Mouse (Mus musculus): Measurements from ENCODE around the gene Nek7. TPM values are rescaled to one million over a fixed set of nuclear protein-coding genes. Genes with fewer than 3 reads are reported as not detected.

The Nek7 gene
- total and polyA plus RNA-seq, 2 experiments from 2014 or later: 19.7 to 24.0 TPM

GRCm38 (mm10) chr1:138542170-138542515 is 77.8 kb downstream of the Nek7 start:
- Histone ChIP-seq H3K27ac (ENCODE audit: low read depth, low read length) (no peak overlapping the region), H3K36me3 (ENCODE audit: insufficient read depth, low read length) (no peaks in the 10 kb centered on the region), H3K4me2 (ENCODE audit: low read depth, low read length, poor library complexity, severe bottlenecking) (no peak overlapping the region), H3K4me1 (ENCODE audit: insufficient read depth, low read length) (no peaks in the 10 kb centered on the region), H3K9me3 (ENCODE audit: low read length) (no peaks in the 10 kb centered on the region), H3K27me3 (ENCODE audit: insufficient read depth, low read length) (no peaks in the 10 kb centered on the region), H3K4me3 (ENCODE audit: low read depth, low read length) (no peak overlapping the region), H3K9ac (replicated peaks; ENCODE audit: low read length, poor library complexity, severe bottlenecking) (no peak overlapping the region)
- ATAC-seq (ENCODE audit: low FRiP score): no peak
- no peak for DNase-seq (ENCODE audit: low spot score)
- no peak for TF ChIP-seq CTCF (IDR thresholded peaks at IDR 0.05)
- WGBS: 78% methylated on average over 1 of the region's 1 CpGs

GRCm38 (mm10) chr1:138541495-138542169 is 78.3 kb downstream of the Nek7 start:
- H3K4me2 ChIP-seq (ENCODE audit: low read depth, low read length, poor library complexity, severe bottlenecking): no peak overlapping the region
- no peaks in the 10 kb centered on the region for H3K36me3 ChIP-seq (ENCODE audit: insufficient read depth, low read length)
- H3K4me1 ChIP-seq (ENCODE audit: insufficient read depth, low read length): no peaks in the 10 kb centered on the region
- H3K27me3 ChIP-seq (ENCODE audit: insufficient read depth, low read length): no peaks in the 10 kb centered on the region
- H3K4me3 ChIP-seq (ENCODE audit: low read depth, low read length): no peak overlapping the region
- ATAC-seq (ENCODE audit: low FRiP score) (no peak), DNase-seq (ENCODE audit: low spot score) (no peak)
- H3K9me3 ChIP-seq (ENCODE audit: low read length): no peaks in the 10 kb centered on the region
- no peak for TF ChIP-seq CTCF (IDR thresholded peaks at IDR 0.05)
- no peak overlapping the region for H3K9ac ChIP-seq (replicated peaks; ENCODE audit: low read length, poor library complexity, severe bottlenecking)
- 68% methylated on average over 8 of the region's 8 CpGs for WGBS
- no peak overlapping the region for H3K27ac ChIP-seq (ENCODE audit: low read depth, low read length)

- Histone ChIP-seq H3K27me3 (ENCODE audit: insufficient read depth, low read length) (no peaks in the 10 kb centered on the region), H3K4me2 (ENCODE audit: low read depth, low read length, poor library complexity, severe bottlenecking) (no peak overlapping the region), H3K4me3 (ENCODE audit: low read depth, low read length) (no peak overlapping the region), H3K36me3 (ENCODE audit: insufficient read depth, low read length) (no peaks in the 10 kb centered on the region), H3K9ac (replicated peaks; ENCODE audit: low read length, poor library complexity, severe bottlenecking) (no peak overlapping the region), H3K27ac (ENCODE audit: low read depth, low read length) (no peak overlapping the region), H3K9me3 (ENCODE audit: low read length) (no peaks in the 10 kb centered on the region), H3K4me1 (ENCODE audit: insufficient read depth, low read length) (no peaks in the 10 kb centered on the region)
- ATAC-seq (ENCODE audit: low FRiP score): no peak
- no peak for TF ChIP-seq CTCF (IDR thresholded peaks at IDR 0.05)
- 100% methylated on average over 1 of the region's 1 CpGs for WGBS
- no peak for DNase-seq (ENCODE audit: low spot score)
These were observed 80.2 kb downstream of the Nek7 start for GRCm38 (mm10) chr1:138539713-138540112.

DNA sequence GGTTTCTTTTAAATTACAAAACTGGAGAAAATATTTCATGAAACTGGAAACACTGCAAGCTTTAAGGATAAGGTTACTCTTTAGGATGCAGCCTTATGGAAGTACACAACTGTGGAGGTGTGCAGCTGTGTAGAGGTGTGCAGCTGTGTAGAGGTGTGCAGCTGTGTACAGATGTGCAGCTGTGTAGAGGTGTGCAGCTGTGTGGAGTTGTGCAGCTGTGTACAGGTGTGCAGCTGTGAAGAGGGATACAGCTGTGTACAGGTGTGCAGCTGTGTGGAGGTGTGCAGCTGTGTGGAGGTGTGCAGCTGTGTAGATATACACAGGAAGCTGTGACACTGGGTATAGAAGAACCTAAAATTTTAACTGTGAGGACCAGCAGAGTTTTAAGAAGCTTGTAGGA is 81.7 kb downstream of the Nek7 start:
- ATAC-seq (ENCODE audit: low FRiP score) (no peak), DNase-seq (ENCODE audit: low spot score) (no peak)
- no peaks in the 10 kb centered on the region for H3K4me1 ChIP-seq (ENCODE audit: insufficient read depth, low read length)
- H3K4me2 ChIP-seq (ENCODE audit: low read depth, low read length, poor library complexity, severe bottlenecking): no peak overlapping the region
- no peaks in the 10 kb centered on the region for H3K9me3 ChIP-seq (ENCODE audit: low read length)
- no peaks in the 10 kb centered on the region for H3K36me3 ChIP-seq (ENCODE audit: insufficient read depth, low read length)
- H3K4me3 ChIP-seq (ENCODE audit: low read depth, low read length): no peak overlapping the region
- TF ChIP-seq CTCF (IDR thresholded peaks at IDR 0.05): no peak
- no peak overlapping the region for H3K27ac ChIP-seq (ENCODE audit: low read depth, low read length)
- H3K9ac ChIP-seq (replicated peaks; ENCODE audit: low read length, poor library complexity, severe bottlenecking): no peak overlapping the region
- H3K27me3 ChIP-seq (ENCODE audit: insufficient read depth, low read length): no peaks in the 10 kb centered on the region

DNA sequence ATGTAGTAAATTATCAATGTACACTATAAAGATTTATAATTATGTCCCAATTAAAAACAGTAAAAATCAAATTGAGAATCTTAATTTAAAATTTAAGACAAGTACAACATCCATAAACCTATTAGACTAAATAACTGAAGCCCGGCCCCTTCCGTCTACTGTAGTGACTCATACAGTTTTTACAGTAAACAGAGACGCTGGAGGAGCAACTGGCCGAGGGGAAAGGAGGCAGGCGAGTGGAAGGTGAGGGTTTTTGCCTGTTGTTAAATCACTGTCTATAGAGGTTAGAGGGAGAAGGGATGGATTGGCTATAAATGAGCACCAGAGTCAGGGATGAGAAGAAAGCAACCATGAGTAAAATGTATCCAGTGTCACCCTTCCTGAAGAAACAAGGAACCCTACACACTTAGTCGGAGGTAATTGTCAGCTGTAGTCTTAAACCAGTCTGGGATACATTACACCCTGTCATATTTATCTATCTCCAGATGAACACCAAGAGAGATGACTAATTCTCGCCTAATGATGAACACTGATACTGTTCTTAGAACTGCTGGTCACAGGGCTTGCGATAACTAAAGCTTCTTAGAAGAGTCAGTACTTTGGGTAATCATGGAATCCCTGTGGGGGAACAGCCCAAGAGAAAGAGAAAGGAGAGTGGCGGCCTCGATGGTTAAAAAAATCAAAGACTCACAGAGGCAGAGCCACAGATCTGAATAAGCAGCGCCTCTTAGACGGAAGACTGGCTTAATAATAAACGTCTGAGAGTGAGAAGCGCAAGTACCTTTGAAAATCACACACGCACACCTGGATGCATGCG is 84.0 kb downstream of the Nek7 start:
- no peak for TF ChIP-seq CTCF (IDR thresholded peaks at IDR 0.05)
- no peak overlapping the region for H3K4me2 ChIP-seq (ENCODE audit: low read depth, low read length, poor library complexity, severe bottlenecking)
- H3K9me3 ChIP-seq (ENCODE audit: low read length): no peaks in the 10 kb centered on the region
- H3K27me3 ChIP-seq (ENCODE audit: insufficient read depth, low read length): no peaks in the 10 kb centered on the region
- H3K36me3 ChIP-seq (ENCODE audit: insufficient read depth, low read length): no peaks in the 10 kb centered on the region
- ATAC-seq (ENCODE audit: low FRiP score) (no peak), DNase-seq (ENCODE audit: low spot score) (no peak)
- H3K9ac ChIP-seq (replicated peaks; ENCODE audit: low read length, poor library complexity, severe bottlenecking): no peak overlapping the region
- no peak overlapping the region for H3K27ac ChIP-seq (ENCODE audit: low read depth, low read length)
- H3K4me1 ChIP-seq (ENCODE audit: insufficient read depth, low read length): no peaks in the 10 kb centered on the region
- H3K4me3 ChIP-seq (ENCODE audit: low read depth, low read length): no peak overlapping the region
- WGBS: 55% methylated on average over 16 of the region's 16 CpGs

- WGBS: 90% methylated on average over 5 of the region's 5 CpGs
- no peak for TF ChIP-seq CTCF (IDR thresholded peaks at IDR 0.05)
These were observed 89.3 kb downstream of the Nek7 start for GRCm38 (mm10) chr1:138530604-138531003.

More at GRCm38 (mm10) chr1:138530604-138531003, 89.3 kb downstream of the Nek7 start:
- H3K27me3 ChIP-seq (ENCODE audit: insufficient read depth, low read length): no peaks in the 10 kb centered on the region
- no peaks in the 10 kb centered on the region for H3K36me3 ChIP-seq (ENCODE audit: insufficient read depth, low read length)
- ATAC-seq (ENCODE audit: low FRiP score) (no peak), DNase-seq (ENCODE audit: low spot score) (no peak)
- H3K4me3 ChIP-seq (ENCODE audit: low read depth, low read length): no peak overlapping the region
- H3K4me1 ChIP-seq (ENCODE audit: insufficient read depth, low read length): no peaks in the 10 kb centered on the region
- H3K9me3 ChIP-seq (ENCODE audit: low read length): no peaks in the 10 kb centered on the region
- no peak overlapping the region for H3K9ac ChIP-seq (replicated peaks; ENCODE audit: low read length, poor library complexity, severe bottlenecking)
- H3K4me2 ChIP-seq (ENCODE audit: low read depth, low read length, poor library complexity, severe bottlenecking): no peak overlapping the region
- no peak overlapping the region for H3K27ac ChIP-seq (ENCODE audit: low read depth, low read length)

Measured in midbrain, postnatal 0 days (tissue).